Mouse (Mus musculus): ENCODE measurements around the gene Sphk1. TPM values are rescaled to one million over a fixed set of nuclear protein-coding genes. Genes with fewer than 3 reads are reported as not detected.
A peak's percentile ranks its signal among the peaks of the same experiment; 100 is the strongest.

The Sphk1 gene
- polyA plus RNA-seq, 2 experiments: 23.0 to 26.8 TPM

DNA sequence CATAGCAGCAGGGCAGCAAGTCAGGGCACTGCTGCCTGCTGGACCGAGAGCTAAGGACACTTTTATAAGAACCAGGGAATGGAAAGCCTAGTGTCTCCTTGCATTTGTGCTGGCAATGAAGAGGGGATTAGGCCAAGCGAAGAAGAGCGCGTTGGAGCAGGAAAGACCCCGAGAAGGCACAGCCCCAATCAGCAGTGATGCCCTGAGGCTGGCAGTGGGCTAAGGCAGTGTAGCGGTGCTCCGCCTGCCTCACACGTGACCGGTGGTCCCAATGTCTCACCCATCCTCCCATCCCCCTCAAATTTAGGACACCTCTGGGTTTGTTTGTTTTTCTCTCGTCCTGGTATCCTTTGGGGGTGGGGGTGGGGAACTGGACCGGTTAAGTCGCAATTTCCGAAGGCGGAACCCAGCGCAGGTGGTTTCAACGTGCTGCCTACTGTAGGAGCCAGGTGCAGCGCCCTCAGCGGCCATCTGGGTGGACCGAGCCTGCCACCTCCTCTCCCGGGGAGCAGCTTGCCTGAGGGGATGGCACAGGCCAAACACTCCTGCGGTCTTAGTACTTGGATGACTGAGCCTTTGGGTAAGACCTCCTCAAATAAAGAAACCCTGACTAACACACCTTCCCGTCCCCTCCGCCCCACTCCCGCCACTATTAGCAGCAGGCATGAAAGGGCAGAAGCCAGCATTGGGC, 15.2 kb upstream of the Sphk1 start:
- H3K4me1 ChIP-seq (replicated peaks; ENCODE audit: control insufficient read depth in 2 of 2, insufficient read depth in 2 of 2, low read length in 1 of 2): peaks cover 8 to 11% of the 10 kb centered on the region in 2 experiments
- H3K4me2 ChIP-seq (ENCODE audit: low read depth): no peak overlapping the region
- TF ChIP-seq CTCF (IDR thresholded peaks at IDR 0.05; ENCODE audit: low read depth) (peak; percentile 24; the same call in 1 of the 2 replicates), EP300 (IDR thresholded peaks at IDR 0.05; ENCODE audit: low read depth) (no peak)
- ATAC-seq (ENCODE audit: insufficient read depth) (no peak), DNase-seq (ENCODE audit: low read depth in 3 of 3, low spot score in 3 of 3) (no peak)
- no peaks in the 10 kb centered on the region for H3K9me3 ChIP-seq (ENCODE audit: control insufficient read depth, low read length)
- H3K9ac ChIP-seq (replicated peaks): no peak overlapping the region
- H3K4me3 ChIP-seq (ENCODE audit: insufficient read depth in 1 of 2, low read depth in 2 of 2, low read length in 2 of 2): no peak overlapping the region
- WGBS (ENCODE audit: insufficient replicate concordance): 35% methylated on average over 24 of the region's 24 CpGs
- no peaks in the 10 kb centered on the region for H3K36me3 ChIP-seq (replicated peaks; ENCODE audit: control insufficient read depth, insufficient read depth, low read depth)
- H3K27me3 ChIP-seq (ENCODE audit: control insufficient read depth, insufficient read depth, low read length): no peaks in the 10 kb centered on the region
- no peak overlapping the region for H3K27ac ChIP-seq

DNA sequence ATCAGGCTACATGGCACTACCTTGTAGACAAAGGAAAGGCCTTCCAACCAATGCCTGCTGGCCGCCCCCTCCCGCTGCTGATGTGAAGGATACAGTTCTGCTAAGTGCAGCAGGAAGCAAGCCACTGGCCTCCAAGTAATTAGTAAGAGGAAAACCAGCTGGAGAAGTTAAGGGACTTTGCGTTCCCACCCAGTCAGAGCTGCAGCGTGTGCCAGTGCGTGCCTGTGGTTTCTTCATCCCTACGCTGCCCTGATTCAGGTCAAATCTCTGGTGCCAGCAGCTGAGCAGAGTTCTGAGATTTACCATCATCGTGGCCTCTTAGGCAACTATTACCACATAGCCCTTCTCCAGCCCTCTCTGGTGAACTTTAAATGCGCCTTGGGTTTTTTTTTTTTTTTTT, 12.2 kb upstream of the Sphk1 start:
- ATAC-seq (ENCODE audit: insufficient read depth): no peak

DNA sequence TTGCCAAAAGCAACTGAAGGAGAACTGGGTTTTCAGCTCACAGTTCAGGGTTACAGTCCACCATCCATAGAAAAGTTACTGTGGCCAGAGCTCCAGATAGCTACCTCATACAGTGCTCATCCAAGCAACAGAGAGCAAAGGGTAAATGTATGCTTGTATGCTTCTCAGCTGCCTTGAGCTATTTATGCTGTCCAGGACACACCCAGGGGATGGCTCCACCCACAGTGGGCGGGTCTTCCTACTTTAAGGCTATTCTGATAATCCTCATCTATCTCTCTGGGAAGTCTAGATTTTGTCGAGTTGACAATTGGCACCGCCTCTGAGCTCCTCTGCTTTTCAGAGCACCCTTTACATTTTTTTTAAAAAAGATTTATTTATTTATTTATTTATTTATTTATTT, 9.6 kb upstream of the Sphk1 start:
- Histone ChIP-seq H3K27ac (no peak overlapping the region), H3K4me3 (ENCODE audit: insufficient read depth in 1 of 2, low read depth in 2 of 2, low read length in 2 of 2) (no peak overlapping the region), H3K4me1 (replicated peaks; ENCODE audit: control insufficient read depth in 2 of 2, insufficient read depth in 2 of 2, low read length in 1 of 2) (peaks cover 5% of the 10 kb centered on the region in 2 experiments), H3K4me2 (ENCODE audit: low read depth) (0 out of 2 replicates have a peak overlapping the region, but pooled peaks have one; percentile 11), H3K27me3 (ENCODE audit: control insufficient read depth, insufficient read depth, low read length) (no peaks in the 10 kb centered on the region), H3K9ac (replicated peaks) (no peak overlapping the region), H3K36me3 (replicated peaks; ENCODE audit: control insufficient read depth, insufficient read depth, low read depth) (no peaks in the 10 kb centered on the region), H3K9me3 (ENCODE audit: control insufficient read depth, low read length) (no peaks in the 10 kb centered on the region)
- TF ChIP-seq EP300 (IDR thresholded peaks at IDR 0.05; ENCODE audit: low read depth) (no peak), CTCF (IDR thresholded peaks at IDR 0.05; ENCODE audit: low read depth) (no peak)
- DNase-seq (ENCODE audit: low read depth in 3 of 3, low spot score in 3 of 3): peak in 1 of 3 experiments; percentile 44
- ATAC-seq (ENCODE audit: insufficient read depth): peak; percentile 71
- WGBS (ENCODE audit: insufficient replicate concordance): 14% methylated on average over 3 of the region's 3 CpGs

More for the DNA sequence above, 12.2 kb upstream of the Sphk1 start:
- Histone ChIP-seq H3K9me3 (ENCODE audit: control insufficient read depth, low read length) (no peaks in the 10 kb centered on the region), H3K4me3 (ENCODE audit: insufficient read depth in 1 of 2, low read depth in 2 of 2, low read length in 2 of 2) (no peak overlapping the region), H3K27ac (no peak overlapping the region), H3K36me3 (replicated peaks; ENCODE audit: control insufficient read depth, insufficient read depth, low read depth) (no peaks in the 10 kb centered on the region), H3K9ac (replicated peaks) (no peak overlapping the region), H3K4me2 (ENCODE audit: low read depth) (no peak overlapping the region), H3K27me3 (ENCODE audit: control insufficient read depth, insufficient read depth, low read length) (no peaks in the 10 kb centered on the region), H3K4me1 (replicated peaks; ENCODE audit: control insufficient read depth in 2 of 2, insufficient read depth in 2 of 2, low read length in 1 of 2) (peaks cover 5% of the 10 kb centered on the region in 2 experiments)
- TF ChIP-seq CTCF (IDR thresholded peaks at IDR 0.05; ENCODE audit: low read depth) (no peak), EP300 (IDR thresholded peaks at IDR 0.05; ENCODE audit: low read depth) (no peak)
- 46% methylated on average over 8 of the region's 8 CpGs for WGBS (ENCODE audit: insufficient replicate concordance)
- DNase-seq (ENCODE audit: low read depth in 3 of 3, low spot score in 3 of 3): no peak

GRCm38 (mm10) chr11:116522046-116522445, 8.7 kb upstream of the Sphk1 start:
- Histone ChIP-seq H3K4me1 (replicated peaks; ENCODE audit: control insufficient read depth in 2 of 2, insufficient read depth in 2 of 2, low read length in 1 of 2) (peaks cover 5% of the 10 kb centered on the region in 2 experiments), H3K9me3 (ENCODE audit: control insufficient read depth, low read length) (no peaks in the 10 kb centered on the region), H3K36me3 (replicated peaks; ENCODE audit: control insufficient read depth, insufficient read depth, low read depth) (no peaks in the 10 kb centered on the region), H3K27me3 (ENCODE audit: control insufficient read depth, insufficient read depth, low read length) (no peaks in the 10 kb centered on the region), H3K9ac (replicated peaks) (no peak overlapping the region), H3K4me2 (ENCODE audit: low read depth) (no peak overlapping the region), H3K27ac (no peak overlapping the region), H3K4me3 (ENCODE audit: insufficient read depth in 1 of 2, low read depth in 2 of 2, low read length in 2 of 2) (no peak overlapping the region)
- DNase-seq (ENCODE audit: low read depth in 3 of 3, low spot score in 3 of 3) (no peak), ATAC-seq (ENCODE audit: insufficient read depth) (no peak)
- 74% methylated on average over 3 of the region's 3 CpGs for WGBS (ENCODE audit: insufficient replicate concordance)
- TF ChIP-seq EP300 (IDR thresholded peaks at IDR 0.05; ENCODE audit: low read depth) (no peak), CTCF (IDR thresholded peaks at IDR 0.05; ENCODE audit: low read depth) (no peak)

GRCm38 (mm10) chr11:116522886-116523698, 7.6 kb upstream of the Sphk1 start:
- no peak overlapping the region for H3K4me3 ChIP-seq (ENCODE audit: insufficient read depth in 1 of 2, low read depth in 2 of 2, low read length in 2 of 2)
- no peak for ATAC-seq (ENCODE audit: insufficient read depth)
- no peak overlapping the region for H3K27ac ChIP-seq
- H3K27me3 ChIP-seq (ENCODE audit: control insufficient read depth, insufficient read depth, low read length): no peaks in the 10 kb centered on the region
- H3K9me3 ChIP-seq (ENCODE audit: control insufficient read depth, low read length): no peaks in the 10 kb centered on the region
- H3K4me2 ChIP-seq (ENCODE audit: low read depth): no peak overlapping the region
- TF ChIP-seq CTCF (IDR thresholded peaks at IDR 0.05; ENCODE audit: low read depth) (no peak), EP300 (IDR thresholded peaks at IDR 0.05; ENCODE audit: low read depth) (no peak)
- no peak overlapping the region for H3K9ac ChIP-seq (replicated peaks)
- WGBS (ENCODE audit: insufficient replicate concordance): 47% methylated on average over 16 of the region's 16 CpGs
- peaks cover 5% of the 10 kb centered on the region in 2 experiments for H3K4me1 ChIP-seq (replicated peaks; ENCODE audit: control insufficient read depth in 2 of 2, insufficient read depth in 2 of 2, low read length in 1 of 2)
- no peak for DNase-seq (ENCODE audit: low read depth in 3 of 3, low spot score in 3 of 3)
- H3K36me3 ChIP-seq (replicated peaks; ENCODE audit: control insufficient read depth, insufficient read depth, low read depth): no peaks in the 10 kb centered on the region
